Mouse (Mus musculus): Measurements from ENCODE around the gene Rgl1. TPM values are rescaled to one million over a fixed set of nuclear protein-coding genes. Genes with fewer than 3 reads are reported as not detected.
"Not testable (repeated sequence)": the region's sequence is repeated elsewhere in the genome, so short reads cannot be mapped to it uniquely, and the experiment has no call there.

Rgl1 gene
- polyA plus RNA-seq, 1 experiment from 2014 or later = 32.7 TPM

- no peaks in the 10 kb centered on the region for H3K9me3 ChIP-seq (ENCODE audit: control insufficient read depth, low read length)
- H3K36me3 ChIP-seq (ENCODE audit: control insufficient read depth, insufficient read depth, low read length) = no peaks in the 10 kb centered on the region
- H3K27ac ChIP-seq (replicated peaks; ENCODE audit: low read depth, low read length) = no peak overlapping the region
- no peak overlapping the region for H3K9ac ChIP-seq (ENCODE audit: low read length)
- no peaks in the 10 kb centered on the region for H3K27me3 ChIP-seq (ENCODE audit: control insufficient read depth, insufficient read depth, low read length)
- ATAC-seq (ENCODE audit: insufficient number of reproducible peaks, low FRiP score, low TSS enrichment, low read depth) (0 out of 2 replicates have a peak, but pooled peaks have one; percentile 20), DNase-seq (ENCODE audit: low spot score) (no peak)
- WGBS = 9% methylated on average over 6 of the region's 6 CpGs
- H3K4me1 ChIP-seq (ENCODE audit: control insufficient read depth, insufficient read depth, low read length) = peaks cover 7% of the 10 kb centered on the region; the same call in 1 of the 2 replicates
- H3K4me3 ChIP-seq (ENCODE audit: low read depth, low read length) = no peak overlapping the region
- peak overlapping the region; percentile 7; the same call in 1 of the 2 replicates for H3K4me2 ChIP-seq (ENCODE audit: low read depth, severe bottlenecking)
Measured at GRCm38 (mm10) chr1:152790821-152791220, 24.7 kb upstream of the Rgl1 start.

GRCm38 (mm10) chr1:152790254-152790653 is 24.1 kb upstream of the Rgl1 start:
- ATAC-seq (ENCODE audit: insufficient number of reproducible peaks, low FRiP score, low TSS enrichment, low read depth) (peak; percentile 72), DNase-seq (ENCODE audit: low spot score) (peak; percentile 76)
- Histone ChIP-seq H3K4me1 (ENCODE audit: control insufficient read depth, insufficient read depth, low read length) (peaks cover 7% of the 10 kb centered on the region; the same call in 1 of the 2 replicates), H3K4me2 (ENCODE audit: low read depth, severe bottlenecking) (no peak overlapping the region), H3K27me3 (ENCODE audit: control insufficient read depth, insufficient read depth, low read length) (no peaks in the 10 kb centered on the region), H3K27ac (replicated peaks; ENCODE audit: low read depth, low read length) (no peak overlapping the region), H3K9ac (ENCODE audit: low read length) (no peak overlapping the region), H3K36me3 (ENCODE audit: control insufficient read depth, insufficient read depth, low read length) (no peaks in the 10 kb centered on the region), H3K9me3 (ENCODE audit: control insufficient read depth, low read length) (no peaks in the 10 kb centered on the region), H3K4me3 (ENCODE audit: low read depth, low read length) (no peak overlapping the region)
- 16% methylated on average over 12 of the region's 12 CpGs for WGBS

GRCm38 (mm10) chr1:152788121-152788660 is 22.0 kb upstream of the Rgl1 start:
- Histone ChIP-seq H3K27ac (replicated peaks; ENCODE audit: low read depth, low read length) (no peak overlapping the region), H3K4me2 (ENCODE audit: low read depth, severe bottlenecking) (no peak overlapping the region), H3K4me3 (ENCODE audit: low read depth, low read length) (no peak overlapping the region), H3K36me3 (ENCODE audit: control insufficient read depth, insufficient read depth, low read length) (no peaks in the 10 kb centered on the region), H3K27me3 (ENCODE audit: control insufficient read depth, insufficient read depth, low read length) (no peaks in the 10 kb centered on the region), H3K9me3 (ENCODE audit: control insufficient read depth, low read length) (no peaks in the 10 kb centered on the region), H3K4me1 (ENCODE audit: control insufficient read depth, insufficient read depth, low read length) (peaks cover 5% of the 10 kb centered on the region; the same call in 1 of the 2 replicates), H3K9ac (ENCODE audit: low read length) (no peak overlapping the region)
- ATAC-seq (ENCODE audit: insufficient number of reproducible peaks, low FRiP score, low TSS enrichment, low read depth) (no peak), DNase-seq (ENCODE audit: low spot score) (no peak)
- WGBS = 42% methylated on average over 4 of the region's 4 CpGs

- ATAC-seq (ENCODE audit: insufficient number of reproducible peaks, low FRiP score, low TSS enrichment, low read depth) (no peak), DNase-seq (ENCODE audit: low spot score) (no peak)
- Histone ChIP-seq H3K9me3 (ENCODE audit: control insufficient read depth, low read length) (no peaks in the 10 kb centered on the region), H3K4me3 (ENCODE audit: low read depth, low read length) (no peak overlapping the region), H3K4me1 (ENCODE audit: control insufficient read depth, insufficient read depth, low read length) (peaks cover 5% of the 10 kb centered on the region; the same call in 1 of the 2 replicates), H3K9ac (ENCODE audit: low read length) (no peak overlapping the region), H3K4me2 (ENCODE audit: low read depth, severe bottlenecking) (no peak overlapping the region), H3K36me3 (ENCODE audit: control insufficient read depth, insufficient read depth, low read length) (no peaks in the 10 kb centered on the region), H3K27me3 (ENCODE audit: control insufficient read depth, insufficient read depth, low read length) (no peaks in the 10 kb centered on the region), H3K27ac (replicated peaks; ENCODE audit: low read depth, low read length) (no peak overlapping the region)
- 86% methylated on average over 4 of the region's 4 CpGs for WGBS
Measured at GRCm38 (mm10) chr1:152786953-152787352, 20.8 kb upstream of the Rgl1 start.

- 85% methylated on average over 3 of the region's 3 CpGs for WGBS
- ATAC-seq (ENCODE audit: insufficient number of reproducible peaks, low FRiP score, low TSS enrichment, low read depth) = not testable (repeated sequence)
Measured at GRCm38 (mm10) chr1:152785446-152785845, 19.3 kb upstream of the Rgl1 start.

GRCm38 (mm10) chr1:152784620-152785019 is 18.5 kb upstream of the Rgl1 start:
- no peaks in the 10 kb centered on the region for H3K27me3 ChIP-seq (ENCODE audit: control insufficient read depth, insufficient read depth, low read length)
- no peak overlapping the region for H3K4me2 ChIP-seq (ENCODE audit: low read depth, severe bottlenecking)
- ATAC-seq (ENCODE audit: insufficient number of reproducible peaks, low FRiP score, low TSS enrichment, low read depth) = no peak
- H3K9me3 ChIP-seq (ENCODE audit: control insufficient read depth, low read length) = no peaks in the 10 kb centered on the region
- H3K9ac ChIP-seq (ENCODE audit: low read length) = no peak overlapping the region
- H3K4me3 ChIP-seq (ENCODE audit: low read depth, low read length) = no peak overlapping the region
- WGBS = 98% methylated on average over 8 of the region's 8 CpGs
- H3K36me3 ChIP-seq (ENCODE audit: control insufficient read depth, insufficient read depth, low read length) = no peaks in the 10 kb centered on the region
- no peak for DNase-seq (ENCODE audit: low spot score)
- no peaks in the 10 kb centered on the region for H3K4me1 ChIP-seq (ENCODE audit: control insufficient read depth, insufficient read depth, low read length)
- H3K27ac ChIP-seq (replicated peaks; ENCODE audit: low read depth, low read length) = no peak overlapping the region

More at GRCm38 (mm10) chr1:152785446-152785845, 19.3 kb upstream of the Rgl1 start:
- not testable (repeated sequence) for H3K4me2 ChIP-seq (ENCODE audit: low read depth, severe bottlenecking); H3K36me3 ChIP-seq (ENCODE audit: control insufficient read depth, insufficient read depth, low read length); DNase-seq (ENCODE audit: low spot score); H3K27ac ChIP-seq (replicated peaks; ENCODE audit: low read depth, low read length); H3K4me1 ChIP-seq (ENCODE audit: control insufficient read depth, insufficient read depth, low read length); H3K4me3 ChIP-seq (ENCODE audit: low read depth, low read length); H3K9ac ChIP-seq (ENCODE audit: low read length); H3K9me3 ChIP-seq (ENCODE audit: control insufficient read depth, low read length); H3K27me3 ChIP-seq (ENCODE audit: control insufficient read depth, insufficient read depth, low read length)

- H3K9ac ChIP-seq (ENCODE audit: low read length) = no peak overlapping the region
- H3K4me3 ChIP-seq (ENCODE audit: low read depth, low read length) = no peak overlapping the region
- H3K9me3 ChIP-seq (ENCODE audit: control insufficient read depth, low read length) = no peaks in the 10 kb centered on the region
- no peaks in the 10 kb centered on the region for H3K4me1 ChIP-seq (ENCODE audit: control insufficient read depth, insufficient read depth, low read length)
- H3K36me3 ChIP-seq (ENCODE audit: control insufficient read depth, insufficient read depth, low read length) = peaks cover 4% of the 10 kb centered on the region; the same call in 1 of the 2 replicates
- H3K4me2 ChIP-seq (ENCODE audit: low read depth, severe bottlenecking) = no peak overlapping the region
- 31% methylated on average over 10 of the region's 10 CpGs for WGBS
- no peaks in the 10 kb centered on the region for H3K27me3 ChIP-seq (ENCODE audit: control insufficient read depth, insufficient read depth, low read length)
- DNase-seq (ENCODE audit: low spot score) (peak; percentile 71), ATAC-seq (ENCODE audit: insufficient number of reproducible peaks, low FRiP score, low TSS enrichment, low read depth) (no peak)
- no peak overlapping the region for H3K27ac ChIP-seq (replicated peaks; ENCODE audit: low read depth, low read length)
Measured at GRCm38 (mm10) chr1:152779071-152779737, 13.1 kb upstream of the Rgl1 start.

GRCm38 (mm10) chr1:152774601-152775000 is 8.4 kb upstream of the Rgl1 start:
- ATAC-seq (ENCODE audit: insufficient number of reproducible peaks, low FRiP score, low TSS enrichment, low read depth); DNase-seq (ENCODE audit: low spot score): not testable (repeated sequence)
- WGBS = 96% methylated on average over 3 of the region's 3 CpGs

More at GRCm38 (mm10) chr1:152774601-152775000, 8.4 kb upstream of the Rgl1 start:
- not testable (repeated sequence) for H3K27me3 ChIP-seq (ENCODE audit: control insufficient read depth, insufficient read depth, low read length); H3K4me2 ChIP-seq (ENCODE audit: low read depth, severe bottlenecking); H3K4me3 ChIP-seq (ENCODE audit: low read depth, low read length); H3K9me3 ChIP-seq (ENCODE audit: control insufficient read depth, low read length); H3K27ac ChIP-seq (replicated peaks; ENCODE audit: low read depth, low read length); H3K4me1 ChIP-seq (ENCODE audit: control insufficient read depth, insufficient read depth, low read length); H3K9ac ChIP-seq (ENCODE audit: low read length)
- H3K36me3 ChIP-seq (ENCODE audit: control insufficient read depth, insufficient read depth, low read length) = peaks cover 14% of the 10 kb centered on the region
